ENCODE assay signal across 12 mouse cellular contexts in genomic region chr12:71446177-71446891, GRCm38 (mm10).
DNase-seq lines count a peak whose midpoint lies in the region; ATAC-seq and TF ChIP-seq lines count a peak whose summit lies in the region.
"Had no signal": no experiment of that assay in that cellular context is flagged by ENCODE, and none has a peak within 500 bp of the region (broad histone marks: within the 10 kb centered on the region; RNA-seq: fewer than 3 reads in every experiment).

No protein-coding gene starts in this region.

- H3K36me3 ChIP-seq in heart, adult 2 months (ENCODE audit: control insufficient read depth, insufficient read depth, low read length): no peaks in the 10 kb centered on the region
- no peaks in the 10 kb centered on the region for H3K36me3 ChIP-seq in heart, embryonic 12.5 days
- no peaks in the 10 kb centered on the region for H3K36me3 ChIP-seq in kidney, embryonic 14.5 days (ENCODE audit: control insufficient read depth, insufficient read depth, low read length)
- H3K36me3 ChIP-seq: hindbrain, embryonic 15.5 days; liver, embryonic 13.5 days had no signal

- no peaks in the 10 kb centered on the region for H3K79me2 ChIP-seq in heart, adult 2 months (replicated peaks; ENCODE audit: control insufficient read depth, insufficient read depth, low read length)

- H3K4me2 ChIP-seq in heart, embryonic 12.5 days: no peak overlapping the region
- H3K4me2 ChIP-seq in kidney, embryonic 14.5 days (replicated peaks; ENCODE audit: low read depth, low read length): no peak overlapping the region
- H3K4me2 ChIP-seq: hindbrain, embryonic 15.5 days; liver, embryonic 13.5 days had no signal

- TF ChIP-seq EP300 in heart, adult 2 months (IDR thresholded peaks at IDR 0.05; ENCODE audit: insufficient read depth, low read depth, low read length): no peak

- intact Hi-C loops in heart, adult 2 months (cut with DNase I): no loop called here
- intact Hi-C loops in left cerebral cortex, postnatal 14 days (cut with DNase I): no loop called here

- peak in 1 of 2 experiments; percentile 27 for DNase-seq in heart, adult 2 months
- DNase-seq in lung, postnatal 25 days (ENCODE audit: low spot score): peak; percentile 47
- DNase-seq in left cerebral cortex, postnatal 14 days (ENCODE audit: low spot score in 2 of 2): no peak
- no peak for DNase-seq in thymus, postnatal 25 days
- DNase-seq: adrenal gland, postnatal 25 days; cerebellum, postnatal 25 days; liver, embryonic 13.5 days had no signal

- ATAC-seq in heart, embryonic 12.5 days (ENCODE audit: insufficient number of reproducible peaks, low FRiP score): no peak
- ATAC-seq in kidney, embryonic 14.5 days (ENCODE audit: low FRiP score, low TSS enrichment): peak; percentile 35; the same call in 1 of the 2 replicates
- no peak for ATAC-seq in megakaryocyte-erythroid progenitor cell, adult 5-6 weeks (replicated peaks; ENCODE audit: low FRiP score, low TSS enrichment, poor library complexity, severe bottlenecking)

- no peak for TF ChIP-seq POLR2A in heart, adult 2 months (IDR thresholded peaks at IDR 0.05; ENCODE audit: insufficient read depth, low read depth, low read length)

- H3K27ac ChIP-seq in heart, adult 2 months: peak overlapping the region; percentile 3
- no peak overlapping the region for H3K27ac ChIP-seq in heart, embryonic 12.5 days (ENCODE audit: poor library complexity, severe bottlenecking)
- H3K27ac ChIP-seq in brown adipose tissue, adult 24 weeks (replicated peaks; ENCODE audit: low read depth, low read length): peak overlapping the region; percentile 62
- peak overlapping the region; percentile 49; the same call in 1 of the 2 replicates for H3K27ac ChIP-seq in kidney, embryonic 14.5 days (ENCODE audit: low read depth, low read length)
- H3K27ac ChIP-seq: hindbrain, embryonic 15.5 days; liver, embryonic 13.5 days had no signal

- H3K9me3 ChIP-seq in heart, embryonic 12.5 days (replicated peaks): no peaks in the 10 kb centered on the region
- no peaks in the 10 kb centered on the region for H3K9me3 ChIP-seq in kidney, embryonic 14.5 days (ENCODE audit: control insufficient read depth, low read length)
- H3K9me3 ChIP-seq: hindbrain, embryonic 15.5 days; liver, embryonic 13.5 days had no signal

- H3K9ac ChIP-seq in heart, adult 2 months (ENCODE audit: low read depth, low read length): no peak overlapping the region
- no peak overlapping the region for H3K9ac ChIP-seq in heart, embryonic 12.5 days
- no peak overlapping the region for H3K9ac ChIP-seq in kidney, embryonic 14.5 days (ENCODE audit: low read depth, low read length)
- H3K9ac ChIP-seq: hindbrain, embryonic 15.5 days; liver, embryonic 13.5 days had no signal

- H3K27me3 ChIP-seq in heart, adult 2 months (ENCODE audit: control insufficient read depth, insufficient read depth, low read length): no peaks in the 10 kb centered on the region
- 0 out of 2 replicates have a peak, but pooled peaks cover 4% of the 10 kb centered on the region for H3K27me3 ChIP-seq in heart, embryonic 12.5 days (replicated peaks)
- H3K27me3 ChIP-seq in kidney, embryonic 14.5 days (ENCODE audit: control insufficient read depth, insufficient read depth, low read length): no peaks in the 10 kb centered on the region
- H3K27me3 ChIP-seq: hindbrain, embryonic 15.5 days; liver, embryonic 13.5 days had no signal

- WGBS in heart, adult 2 months: 47% methylated on average over 8 of the region's 8 CpGs
- 58% methylated on average over 8 of the region's 8 CpGs for WGBS in heart, embryonic 12.5 days
- WGBS in kidney, embryonic 14.5 days: 61% methylated on average over 8 of the region's 8 CpGs

- no peak overlapping the region for H3K4me3 ChIP-seq in heart, adult 2 months
- no peak overlapping the region for H3K4me3 ChIP-seq in heart, embryonic 12.5 days
- H3K4me3 ChIP-seq in brown adipose tissue, adult 24 weeks (ENCODE audit: insufficient read depth, low read depth, low read length): no peak overlapping the region
- H3K4me3 ChIP-seq in kidney, embryonic 14.5 days (ENCODE audit: low read length): no peak overlapping the region
- H3K4me3 ChIP-seq: hindbrain, embryonic 15.5 days; liver, embryonic 13.5 days had no signal

- H3K4me1 ChIP-seq in heart, adult 2 months (ENCODE audit: control insufficient read depth, insufficient read depth, low read length): no peaks in the 10 kb centered on the region; the same call in 1 of the 2 replicates
- peaks cover 12% of the 10 kb centered on the region for H3K4me1 ChIP-seq in heart, embryonic 12.5 days (replicated peaks)
- peaks cover 2% of the 10 kb centered on the region for H3K4me1 ChIP-seq in brown adipose tissue, adult 24 weeks (ENCODE audit: control insufficient read depth, insufficient read depth, insufficient read length, low read length)
- no peaks in the 10 kb centered on the region for H3K4me1 ChIP-seq in kidney, embryonic 14.5 days (ENCODE audit: control insufficient read depth, insufficient read depth, low read length)
- H3K4me1 ChIP-seq: liver, embryonic 13.5 days had no signal

- no peak for TF ChIP-seq CTCF in heart, adult 2 months (IDR thresholded peaks at IDR 0.05)
